26 mouse cellular contexts compared by ENCODE assay signal in the genomic region with DNA sequence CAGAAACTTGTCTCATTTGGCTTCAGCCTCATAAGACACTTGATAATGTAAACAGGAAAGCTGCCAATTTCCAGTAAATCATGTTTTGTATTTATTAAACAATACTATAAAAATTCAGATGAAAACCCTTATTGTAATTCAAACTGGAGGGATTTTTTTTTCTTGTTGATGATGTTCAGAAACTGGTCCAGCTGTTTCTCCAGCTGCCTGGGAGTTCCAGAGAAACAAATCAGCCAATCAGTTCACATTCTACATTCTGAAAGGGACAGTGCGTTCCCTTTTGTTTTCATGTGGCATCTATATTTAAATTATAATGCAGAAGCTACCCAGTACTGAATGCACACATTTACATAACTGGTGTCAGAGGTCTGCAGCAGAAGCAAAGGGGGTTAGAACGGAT. TPM values are rescaled to one million over a fixed set of nuclear protein-coding genes. Genes with fewer than 3 reads are reported as not detected.
DNase-seq lines count a peak whose midpoint lies in the region; ATAC-seq and TF ChIP-seq lines count a peak whose summit lies in the region.
"Had no signal": no experiment of that assay in that cellular context is flagged by ENCODE, and none has a peak within 500 bp of the region (broad histone marks: within the 10 kb centered on the region; RNA-seq: fewer than 3 reads in every experiment).

No protein-coding gene starts in this region.

- peak; percentile 46 for DNase-seq in forebrain, embryonic 14.5 days (ENCODE audit: low spot score)
- peak; percentile 75 for DNase-seq in lung, embryonic 14.5 days
- DNase-seq in lung, postnatal 36 days: no peak
- DNase-seq in ES-CJ7 (ENCODE audit: low read depth, low spot score) (peak; percentile 27), R1 (ENCODE audit: low read depth, low spot score) (peak; percentile 41)
- DNase-seq in adrenal gland, adult (ENCODE audit: inconsistent age in 2 of 2, low spot score in 1 of 2): no peak
- DNase-seq in spleen, postnatal 14 days (ENCODE audit: low spot score in 2 of 2): no peak
- DNase-seq: adrenal gland, adult 2 months; adrenal gland, postnatal 25 days; cerebellum, adult 11 months; cerebellum, adult 8-10 months; cerebellum, postnatal 14 days; gastrocnemius, adult 2 months; gastrocnemius, postnatal 25 days; heart, postnatal 4 days; kidney, adult 8-10 months had no signal

- H3K4me3 ChIP-seq in forebrain, embryonic 14.5 days (ENCODE audit: low read depth, low read length): no peak overlapping the region
- H3K4me3 ChIP-seq in forebrain, embryonic 12.5 days (replicated peaks): no peak overlapping the region
- no peak overlapping the region for H3K4me3 ChIP-seq in lung, embryonic 14.5 days (ENCODE audit: low read depth, low read length)
- H3K4me3 ChIP-seq: embryonic facial prominence, embryonic 13.5 days; gastrocnemius, adult 2 months; heart, embryonic 13.5 days; hindbrain, embryonic 12.5 days had no signal

- H3K4me1 ChIP-seq in forebrain, embryonic 14.5 days (ENCODE audit: control insufficient read depth, insufficient read depth, low read length): no peaks in the 10 kb centered on the region
- H3K4me1 ChIP-seq in forebrain, embryonic 12.5 days: peaks cover 4% of the 10 kb centered on the region; the same call in 1 of the 2 replicates
- H3K4me1 ChIP-seq in lung, embryonic 14.5 days (ENCODE audit: insufficient read depth): no peaks in the 10 kb centered on the region
- H3K4me1 ChIP-seq: embryonic facial prominence, embryonic 13.5 days; hindbrain, embryonic 12.5 days had no signal

- no peak overlapping the region for H3K27ac ChIP-seq in forebrain, embryonic 14.5 days (ENCODE audit: low read depth, low read length)
- no peak overlapping the region for H3K27ac ChIP-seq in forebrain, embryonic 12.5 days
- no peak overlapping the region for H3K27ac ChIP-seq in lung, embryonic 14.5 days (ENCODE audit: low read depth)
- H3K27ac ChIP-seq: embryonic facial prominence, embryonic 13.5 days; gastrocnemius, adult 2 months; heart, embryonic 13.5 days; hindbrain, embryonic 12.5 days had no signal

- TF ChIP-seq CTCF in lung, embryonic 14.5 days (IDR thresholded peaks at IDR 0.05; ENCODE audit: low read depth): no peak

- no peak overlapping the region for H3K4me2 ChIP-seq in forebrain, embryonic 14.5 days (ENCODE audit: low read length)
- no peak overlapping the region for H3K4me2 ChIP-seq in forebrain, embryonic 12.5 days
- H3K4me2 ChIP-seq in lung, embryonic 14.5 days: no peak overlapping the region
- H3K4me2 ChIP-seq: embryonic facial prominence, embryonic 13.5 days; heart, embryonic 13.5 days; hindbrain, embryonic 12.5 days had no signal

- no peak overlapping the region for H3K9ac ChIP-seq in forebrain, embryonic 14.5 days (ENCODE audit: low read length)
- no peak overlapping the region for H3K9ac ChIP-seq in forebrain, embryonic 12.5 days
- no peak overlapping the region for H3K9ac ChIP-seq in lung, embryonic 14.5 days
- H3K9ac ChIP-seq: embryonic facial prominence, embryonic 13.5 days; heart, embryonic 13.5 days; hindbrain, embryonic 12.5 days had no signal

- H3K9me3 ChIP-seq in forebrain, embryonic 14.5 days (replicated peaks; ENCODE audit: control insufficient read depth, low read length): no peaks in the 10 kb centered on the region
- no peaks in the 10 kb centered on the region for H3K9me3 ChIP-seq in forebrain, embryonic 12.5 days
- H3K9me3 ChIP-seq in lung, embryonic 14.5 days (ENCODE audit: low read depth, low read length): no peaks in the 10 kb centered on the region
- H3K9me3 ChIP-seq: embryonic facial prominence, embryonic 13.5 days; hindbrain, embryonic 12.5 days had no signal

- ATAC-seq in forebrain, embryonic 14.5 days: 0 out of 2 replicates have a peak, but pooled peaks have one; percentile 32
- ATAC-seq in forebrain, embryonic 12.5 days (ENCODE audit: low FRiP score): no peak
- peak; percentile 31; the same call in 1 of the 2 replicates for ATAC-seq in lung, embryonic 14.5 days (ENCODE audit: insufficient read depth)
- ATAC-seq: activated CD4-positive, CD25-positive, alpha-beta regulatory T cell, adult 4 months; hindbrain, embryonic 16.5 days; inflammation-experienced regulatory T-cells, adult 6 months; intestine, postnatal 0 days had no signal

- no peaks in the 10 kb centered on the region for H3K27me3 ChIP-seq in forebrain, embryonic 14.5 days (replicated peaks; ENCODE audit: control insufficient read depth, insufficient read depth, low read length)
- H3K27me3 ChIP-seq in forebrain, embryonic 12.5 days: no peaks in the 10 kb centered on the region
- H3K27me3 ChIP-seq in lung, embryonic 14.5 days (ENCODE audit: insufficient read depth, low read length): no peaks in the 10 kb centered on the region
- H3K27me3 ChIP-seq: CH12.LX; embryonic facial prominence, embryonic 13.5 days; heart, embryonic 13.5 days; hindbrain, embryonic 12.5 days had no signal

- WGBS in forebrain, embryonic 14.5 days: 41% methylated on average over 2 of the region's 2 CpGs
- 40% methylated on average over 2 of the region's 2 CpGs for WGBS in forebrain, embryonic 12.5 days
- 50% methylated on average over 2 of the region's 2 CpGs for WGBS in lung, embryonic 14.5 days

- no peaks in the 10 kb centered on the region for H3K36me3 ChIP-seq in forebrain, embryonic 14.5 days (ENCODE audit: control insufficient read depth, insufficient read depth, low read length)
- no peaks in the 10 kb centered on the region for H3K36me3 ChIP-seq in forebrain, embryonic 12.5 days (replicated peaks)
- H3K36me3 ChIP-seq in lung, embryonic 14.5 days (ENCODE audit: insufficient read depth): no peaks in the 10 kb centered on the region
- H3K36me3 ChIP-seq: embryonic facial prominence, embryonic 13.5 days; G1E; heart, embryonic 13.5 days; hindbrain, embryonic 12.5 days had no signal

RNA-seq across cellular contexts. Expression of gene Frmd5, which starts 19.3 kb away (rescaled TPM):
- 26.9 and 29.1 TPM in 2 replicates for polyA plus RNA-seq in forebrain, embryonic 14.5 days (2014; fragmentation: Nextera tagmentation; extraction: Ambion mirVana)
- 30.8 and 34.3 TPM in 2 replicates for polyA plus RNA-seq in forebrain, embryonic 12.5 days (2016; fragmentation: Nextera tagmentation; extraction: Ambion mirVana)
- polyA plus RNA-seq in lung, embryonic 14.5 days (2014; fragmentation: Nextera tagmentation; extraction: Ambion mirVana): 2.8 and 4.0 TPM in 2 replicates

RNA-seq across cellular contexts. Expression of gene Casc4, which starts 40.6 kb away (rescaled TPM):
- polyA plus RNA-seq in forebrain, embryonic 14.5 days (2014; fragmentation: Nextera tagmentation; extraction: Ambion mirVana): 15.0 and 17.0 TPM in 2 replicates
- 29.5 and 30.7 TPM in 2 replicates for polyA plus RNA-seq in forebrain, embryonic 12.5 days (2016; fragmentation: Nextera tagmentation; extraction: Ambion mirVana)
- polyA plus RNA-seq in lung, embryonic 14.5 days (2014; fragmentation: Nextera tagmentation; extraction: Ambion mirVana): 22.4 and 24.1 TPM in 2 replicates

Comparison
In these comparisons a context has a peak if more than half of its experiments do, and no peak if none do; other contexts are left out.
1. DNase-seq: peak in forebrain, embryonic 14.5 days (single experiment), lung, embryonic 14.5 days (single experiment), ES-CJ7 (single experiment) and R1 (single experiment); none in lung, postnatal 36 days (single experiment), adrenal gland, adult (0 of 2) and spleen, postnatal 14 days (0 of 2).